ENCODE assay signal across 17 mouse cellular contexts in the genomic region with DNA sequence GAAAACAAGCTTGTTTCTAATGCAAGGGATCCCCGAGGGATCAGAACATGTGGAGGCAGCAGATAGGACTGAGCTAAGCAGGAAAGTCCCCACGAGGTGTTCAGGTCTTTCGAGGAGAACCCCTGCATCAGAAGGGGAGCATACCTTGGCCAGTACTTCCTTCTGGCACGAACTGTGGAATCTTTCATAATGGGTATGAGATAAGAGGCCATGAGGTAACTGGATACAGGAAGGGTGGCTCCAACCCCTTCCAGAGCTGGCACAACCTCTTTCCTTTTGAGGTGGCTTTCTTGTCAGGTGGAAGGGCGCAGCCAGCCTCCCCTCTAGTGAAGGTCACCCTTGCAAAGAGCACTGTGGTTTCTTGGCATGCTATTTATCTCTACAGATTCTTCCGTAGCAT. TPM values are rescaled to one million over a fixed set of nuclear protein-coding genes. Genes with fewer than 3 reads are reported as not detected.
"Had no signal": no experiment of that assay in that cellular context is flagged by ENCODE, and none has a peak within 500 bp of the region (broad histone marks: within the 10 kb centered on the region; RNA-seq: fewer than 3 reads in every experiment).

No protein-coding gene starts in this region.

- H3K9me3 ChIP-seq: limb, embryonic 10.5 days; lung, embryonic 15.5 days; midbrain, embryonic 15.5 days; neural tube, embryonic 12.5 days had no signal

- DNase-seq: kidney, adult 18-20 months; kidney, postnatal 10 days; kidney, postnatal 4 days; thymus, adult 2 months; thymus, postnatal 25 days had no signal

- H3K9ac ChIP-seq: lung, embryonic 15.5 days; midbrain, embryonic 15.5 days; neural tube, embryonic 12.5 days had no signal

- H3K27me3 ChIP-seq: lung, embryonic 15.5 days; midbrain, embryonic 15.5 days had no signal

- ATAC-seq: midbrain, embryonic 15.5 days had no signal

- H3K4me1 ChIP-seq: lung, embryonic 15.5 days; midbrain, embryonic 15.5 days had no signal

- H3K36me3 ChIP-seq: limb, embryonic 10.5 days; lung, embryonic 15.5 days; midbrain, embryonic 15.5 days; neural tube, embryonic 12.5 days had no signal

- H3K27ac ChIP-seq: limb, embryonic 10.5 days; lung, embryonic 15.5 days; midbrain, embryonic 15.5 days; neural tube, embryonic 12.5 days had no signal

- H3K4me2 ChIP-seq: liver, embryonic 11.5 days; lung, embryonic 15.5 days; midbrain, embryonic 11.5 days; midbrain, embryonic 15.5 days; neural tube, embryonic 12.5 days had no signal

- H3K4me3 ChIP-seq: limb, embryonic 10.5 days; lung, embryonic 15.5 days; midbrain, embryonic 15.5 days; neural tube, embryonic 12.5 days had no signal

RNA-seq across cellular contexts. Expression of gene Tcte3, which starts 55.6 kb away (rescaled TPM):
- total RNA-seq: left cerebral cortex, postnatal 10 days; monocyte, adult 5-6 weeks; neutrophil, adult 5-6 weeks had no signal
- polyA plus RNA-seq: kidney, embryonic 14.5 days; limb, embryonic 10.5 days; limb, embryonic 14.5 days; midbrain, embryonic 11.5 days; neural tube, embryonic 12.5 days; stomach, embryonic 14.5 days; thymus, adult 2 months had no signal
